Mouse (Mus musculus): ENCODE data around the gene Gm13271. TPM values are rescaled to one million over a fixed set of nuclear protein-coding genes. Genes with fewer than 3 reads are reported as not detected.
A peak's percentile ranks its signal among the peaks of the same experiment; 100 is the strongest.
"Not testable (repeated sequence)": the region's sequence is repeated elsewhere in the genome, so short reads cannot be mapped to it uniquely, and the experiment has no call there.

The Gm13271 gene
- not detected for total RNA-seq (2021)
- long read RNA-seq, experiment 1 = 0 reads
- long read RNA-seq, experiment 2 = 0 reads

DNA sequence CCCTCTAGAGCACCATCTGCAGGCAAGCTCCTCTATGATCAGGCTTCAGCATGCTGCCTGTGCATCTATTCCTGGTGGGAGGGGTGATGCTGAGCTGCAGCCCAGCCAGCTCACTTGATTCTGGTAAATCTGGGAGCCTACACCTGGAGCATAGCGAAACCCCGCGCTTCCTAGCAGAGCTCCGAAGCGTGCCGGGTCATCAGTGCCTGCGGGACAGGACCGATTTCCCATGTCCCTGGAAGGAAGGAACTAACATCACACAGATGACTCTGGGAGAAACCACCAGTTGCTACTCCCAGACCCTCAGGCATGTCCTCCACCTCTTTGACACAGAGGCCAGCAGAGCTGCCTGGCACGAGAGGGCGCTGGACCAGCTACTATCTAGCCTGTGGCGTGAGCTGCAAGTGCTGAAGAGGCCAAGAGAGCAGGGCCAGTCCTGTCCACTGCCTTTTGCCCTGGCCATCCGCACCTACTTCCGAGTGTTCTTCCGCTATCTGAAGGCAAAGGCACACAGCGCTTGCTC is at the start of gene Gm13271:
Gene Gm13271 (plus strand): TSS at position 51 of the 523 bp plus-strand sequence.
- peak; percentile 58 for DNase-seq (ENCODE audit: low spot score)

DNA sequence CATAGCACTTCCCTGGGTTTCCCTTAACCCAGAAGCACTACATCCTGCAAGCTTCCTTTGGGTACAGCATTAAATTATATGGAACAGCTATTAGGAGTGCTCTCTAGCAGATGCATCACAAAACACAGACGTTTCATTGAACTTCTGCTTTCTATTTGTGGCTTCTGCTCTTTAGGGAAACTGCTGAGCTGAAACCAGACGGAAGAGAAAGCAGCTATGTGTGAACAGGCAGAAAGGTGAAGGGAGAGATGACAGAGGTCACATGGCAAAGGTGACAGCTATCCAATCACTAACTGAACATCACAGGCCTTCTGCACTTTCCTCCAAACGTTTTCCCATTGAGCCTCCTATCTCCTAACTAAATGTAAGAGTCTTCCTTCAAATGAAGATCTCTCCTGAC is 48.7 kb upstream of the Gm13271 start:
- no peak for DNase-seq (ENCODE audit: low spot score)

DNA sequence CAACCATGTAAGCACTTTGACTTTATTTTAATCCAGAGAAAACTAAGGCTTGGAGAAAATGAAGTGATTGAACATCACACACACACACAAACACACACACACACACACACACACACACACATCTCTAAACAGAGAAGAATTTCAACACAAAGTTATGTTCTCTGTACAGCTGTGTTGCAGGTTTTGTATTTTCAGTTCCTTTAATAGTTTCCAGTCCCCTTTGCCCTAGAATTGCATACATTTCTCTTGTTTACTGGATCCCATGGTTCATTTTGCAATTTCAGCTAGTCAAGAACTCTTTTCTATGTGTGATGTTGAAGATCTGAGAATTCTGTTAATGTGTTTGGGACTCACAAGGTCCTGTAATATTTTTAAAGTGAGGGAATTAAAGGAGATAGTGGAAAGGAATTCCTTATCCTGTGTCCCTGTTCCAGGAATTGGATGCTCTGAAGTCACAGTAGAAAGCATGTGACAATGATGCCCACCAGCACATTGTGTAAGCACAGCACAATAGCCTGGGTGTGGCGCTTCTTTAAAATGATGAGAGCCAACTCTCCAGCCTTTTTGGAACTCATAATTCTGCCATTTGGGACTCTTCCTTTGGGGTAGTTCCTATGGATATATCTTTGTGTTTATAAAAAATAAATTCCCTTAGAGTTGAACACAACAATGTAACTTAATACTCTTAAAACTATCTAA is 47.4 kb upstream of the Gm13271 start:
- DNase-seq (ENCODE audit: low spot score) = no peak

DNA sequence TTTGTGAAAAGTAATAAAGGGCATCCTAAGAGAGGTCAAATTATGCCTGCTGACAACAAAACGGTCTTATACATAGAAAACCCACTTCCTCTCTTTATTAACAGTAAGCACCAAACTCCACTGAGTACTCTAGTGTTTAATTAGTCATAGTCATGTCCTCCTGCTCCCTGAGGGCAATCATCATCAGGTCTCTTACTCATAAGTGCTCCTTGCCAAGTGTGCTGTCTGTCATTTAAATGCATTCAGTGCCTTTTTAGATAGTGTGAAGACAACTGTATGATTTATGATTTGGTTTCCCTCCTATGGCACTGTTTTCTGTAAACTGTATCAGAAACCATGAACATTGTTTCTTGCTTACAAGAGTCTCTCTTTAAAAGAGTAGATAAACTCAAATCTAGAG is 40.4 kb upstream of the Gm13271 start:
- no peak for DNase-seq (ENCODE audit: low spot score)

DNA sequence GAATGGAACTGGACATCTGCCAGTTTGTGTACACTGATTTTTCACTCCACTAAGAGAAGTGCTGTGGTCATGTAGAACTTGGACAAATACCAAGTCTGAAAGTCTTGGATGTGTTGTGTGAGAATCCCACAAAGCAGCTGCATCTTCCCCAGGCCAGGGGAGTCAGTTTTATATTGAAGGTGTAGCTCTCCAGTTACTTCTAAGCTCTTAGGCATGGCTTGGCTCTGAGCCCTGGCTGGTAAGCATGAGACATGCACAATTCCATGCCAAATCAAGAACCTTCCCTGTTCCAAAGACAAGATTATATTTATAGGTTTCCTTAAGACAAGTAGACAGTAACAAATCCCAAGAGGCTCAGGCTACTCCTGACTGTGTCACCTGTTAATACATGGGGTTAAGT is 39.6 kb upstream of the Gm13271 start:
- peak; percentile 81 for DNase-seq (ENCODE audit: low spot score)

DNA sequence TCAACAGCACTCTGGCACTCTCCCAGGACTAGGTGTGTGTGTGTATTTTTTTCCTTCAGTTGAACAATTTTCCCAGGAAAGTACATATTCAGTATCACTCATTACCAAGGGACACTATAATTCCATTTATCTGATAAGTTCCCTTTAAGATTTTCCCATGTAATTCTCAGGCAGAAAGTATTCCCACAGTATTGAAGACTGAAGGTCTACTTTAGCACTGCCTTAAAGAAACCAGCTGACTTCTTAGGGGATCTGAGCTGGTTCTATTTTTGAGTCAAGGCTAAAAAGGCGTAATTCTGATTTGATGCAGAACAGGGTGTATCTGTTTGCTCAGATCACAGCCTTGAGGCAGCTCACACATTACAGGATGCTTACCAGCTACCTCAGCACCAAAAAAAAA is 36.0 kb upstream of the Gm13271 start:
- DNase-seq (ENCODE audit: low spot score) = no peak

DNA sequence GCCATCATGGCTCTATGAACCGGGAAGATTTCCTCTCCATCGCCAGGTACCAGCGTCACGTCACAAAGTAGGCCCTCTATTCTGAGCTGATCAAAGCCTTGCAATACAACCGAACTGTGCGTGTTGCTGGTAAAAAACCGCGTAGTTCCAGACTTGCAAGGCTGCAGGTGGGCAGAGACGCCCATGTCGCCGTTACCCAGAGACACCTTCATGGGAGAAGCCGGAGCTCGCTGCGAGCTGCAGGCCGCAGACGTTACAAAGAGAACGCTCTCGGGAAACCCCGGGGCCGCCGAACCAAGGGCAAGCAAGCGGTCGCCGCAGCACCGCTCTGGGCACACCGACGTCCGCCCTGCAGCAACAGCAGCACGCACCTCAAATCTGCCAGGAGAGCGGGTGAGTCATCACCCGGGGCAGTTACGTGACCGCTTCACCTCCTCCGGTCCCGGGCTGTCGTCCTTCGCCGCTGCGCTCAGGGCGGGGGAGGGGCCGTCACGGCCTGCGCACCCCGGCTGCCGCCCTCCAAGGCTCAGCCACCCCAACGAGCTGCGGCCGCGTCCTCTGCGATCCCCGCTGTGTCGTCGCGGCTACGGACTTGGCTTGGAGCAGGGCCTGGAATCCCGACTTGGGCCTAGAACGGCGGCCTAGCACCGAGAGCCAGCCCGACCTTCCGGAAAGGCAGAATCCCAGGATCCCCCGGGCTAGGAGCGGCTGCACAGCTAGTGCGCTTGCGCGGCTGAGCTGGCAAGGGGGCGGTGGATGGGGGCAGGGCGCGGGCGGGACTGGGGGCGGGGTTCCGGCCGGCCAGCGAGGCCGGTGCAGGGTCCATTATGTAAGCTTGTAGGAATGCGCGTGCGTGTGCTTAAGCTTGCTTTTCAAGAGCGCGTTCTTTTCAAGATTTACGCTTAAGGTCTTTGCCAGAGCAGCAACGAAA is 32.6 kb upstream of the Gm13271 start, which contains the start of the genes Gm26566 and Klhl9:
Gene Gm26566 (plus strand): TSS at position 15 of the 931 bp plus-strand sequence.
Gene Klhl9 (minus strand): TSS at position 675 of the 931 bp plus-strand sequence.
- DNase-seq (ENCODE audit: low spot score) = peak; percentile 90

DNA sequence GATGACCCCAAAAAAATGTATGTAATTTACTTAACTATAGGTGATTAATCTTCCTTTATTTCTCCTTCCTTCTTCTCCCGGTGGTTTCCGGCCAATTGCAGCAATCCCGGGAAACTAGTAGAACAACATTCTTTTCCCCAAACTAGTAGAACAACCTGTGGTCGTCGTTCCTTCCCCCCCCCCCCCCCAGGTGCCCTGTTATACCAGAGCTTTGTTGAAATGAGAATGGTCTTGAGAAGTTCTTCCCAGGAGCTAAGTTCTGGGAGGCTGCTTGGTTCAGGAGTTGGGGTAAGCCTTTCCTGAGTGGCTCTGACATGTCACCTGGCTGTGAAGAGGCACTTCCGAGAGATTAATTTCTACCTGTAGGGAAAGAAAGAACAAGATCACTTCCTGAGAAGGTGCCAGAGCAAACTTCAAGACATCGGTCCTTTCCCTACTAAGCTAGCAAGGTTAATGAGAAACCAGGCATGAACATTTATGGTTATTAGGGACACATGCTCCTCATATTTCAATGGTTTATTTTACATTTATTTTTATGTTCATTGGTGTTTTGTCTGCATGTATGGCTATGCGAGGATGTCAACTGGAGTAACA is 31.1 kb upstream of the Gm13271 start:
- no peak for DNase-seq (ENCODE audit: low spot score)

DNA sequence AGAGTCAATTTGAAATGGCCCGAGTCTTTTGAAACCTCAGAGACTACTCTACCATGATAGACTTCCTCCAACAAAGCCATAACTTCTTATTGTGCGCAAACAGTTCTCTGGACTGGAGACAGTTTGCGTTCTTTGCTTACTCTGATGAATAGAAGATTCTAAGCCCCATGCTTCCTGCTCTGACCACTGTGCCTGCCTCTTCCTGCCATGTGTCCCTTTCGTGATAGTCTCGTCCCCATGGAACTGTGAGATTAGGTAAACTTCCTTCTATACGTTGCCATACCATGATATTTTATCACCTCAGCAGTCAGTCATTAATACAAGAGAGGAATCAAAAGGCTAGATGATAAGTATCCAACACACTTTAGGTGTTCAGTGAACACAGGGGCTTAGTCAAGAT is 27.9 kb upstream of the Gm13271 start:
- DNase-seq (ENCODE audit: low spot score) = no peak

DNA sequence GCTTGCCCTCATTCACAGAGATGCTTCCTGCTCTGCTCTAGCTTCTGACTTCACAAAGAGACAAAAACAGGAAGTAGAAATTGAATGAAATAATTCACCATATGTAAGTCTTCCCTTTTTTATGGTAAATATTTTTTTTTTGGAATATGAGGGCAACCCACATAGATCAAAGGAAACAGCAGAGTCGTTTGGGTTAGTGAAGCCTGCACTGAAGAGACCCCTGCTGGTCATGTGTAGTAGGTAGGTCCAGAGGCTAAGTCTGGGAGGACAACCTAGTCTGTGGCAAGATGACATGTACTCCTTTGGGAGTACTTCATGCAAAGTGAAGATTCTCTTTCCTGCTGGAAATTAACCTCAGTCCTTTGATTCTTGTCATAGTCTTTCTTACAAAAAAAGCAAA is 27.3 kb upstream of the Gm13271 start:
- DNase-seq (ENCODE audit: low spot score) = peak; percentile 43

DNA sequence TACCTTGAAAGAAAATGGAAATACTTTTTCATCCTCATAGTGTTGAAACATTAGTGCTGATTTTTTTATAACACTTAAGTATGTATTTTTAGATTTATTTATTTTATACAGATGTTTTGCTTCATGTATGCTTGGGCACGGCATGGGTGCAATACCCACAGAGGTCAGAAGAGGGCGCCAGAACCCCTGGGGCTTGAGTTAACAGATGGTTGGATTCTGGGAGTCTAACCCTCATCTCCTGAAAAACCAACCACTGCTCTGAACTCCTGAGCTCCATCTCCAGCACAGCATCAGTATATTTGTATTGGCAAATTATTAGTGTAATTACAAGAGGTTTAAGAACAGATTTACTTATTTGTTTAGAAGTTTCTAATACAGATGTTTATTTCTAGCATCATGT is 16.2 kb upstream of the Gm13271 start:
- peak; percentile 65 for DNase-seq (ENCODE audit: low spot score)

DNA sequence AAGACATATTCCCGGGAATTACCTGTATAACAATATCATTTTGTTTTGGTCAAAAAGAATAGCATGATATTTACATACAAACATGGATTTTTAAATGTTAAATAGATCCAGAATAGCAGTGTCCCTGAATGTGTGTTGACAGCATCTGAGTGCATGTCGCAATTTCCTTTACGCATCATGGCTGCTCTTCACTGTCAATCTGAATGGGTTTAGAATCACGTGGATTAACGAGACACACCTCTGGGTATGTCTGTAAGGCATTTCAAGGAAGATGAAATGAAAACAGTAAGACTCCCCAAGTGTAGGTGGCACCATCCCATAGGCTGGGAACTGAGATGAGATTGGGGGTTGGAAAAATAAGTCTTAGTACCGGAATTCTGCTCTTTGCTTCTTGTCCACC is 15.6 kb upstream of the Gm13271 start:
- no peak for DNase-seq (ENCODE audit: low spot score)

DNA sequence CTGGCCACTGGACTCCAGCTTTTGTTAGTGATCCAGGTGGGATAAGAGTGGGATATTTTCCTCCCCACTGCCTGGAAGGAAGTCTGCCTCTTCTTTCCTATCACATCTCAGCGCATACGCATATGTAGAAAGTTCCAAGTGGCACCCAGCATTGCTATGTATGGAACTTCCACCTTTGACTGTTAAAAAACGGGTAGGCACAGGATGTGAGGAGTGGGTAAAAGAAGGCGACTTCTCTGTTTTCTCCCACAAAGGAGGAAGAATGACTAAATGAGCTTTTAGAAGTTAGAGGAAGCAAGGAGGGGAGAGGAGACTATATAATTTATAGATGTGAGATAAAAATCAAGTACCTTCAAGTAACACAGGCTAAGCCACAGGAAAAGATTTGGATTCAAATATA is 13.2 kb upstream of the Gm13271 start:
- DNase-seq (ENCODE audit: low spot score) = no peak

DNA sequence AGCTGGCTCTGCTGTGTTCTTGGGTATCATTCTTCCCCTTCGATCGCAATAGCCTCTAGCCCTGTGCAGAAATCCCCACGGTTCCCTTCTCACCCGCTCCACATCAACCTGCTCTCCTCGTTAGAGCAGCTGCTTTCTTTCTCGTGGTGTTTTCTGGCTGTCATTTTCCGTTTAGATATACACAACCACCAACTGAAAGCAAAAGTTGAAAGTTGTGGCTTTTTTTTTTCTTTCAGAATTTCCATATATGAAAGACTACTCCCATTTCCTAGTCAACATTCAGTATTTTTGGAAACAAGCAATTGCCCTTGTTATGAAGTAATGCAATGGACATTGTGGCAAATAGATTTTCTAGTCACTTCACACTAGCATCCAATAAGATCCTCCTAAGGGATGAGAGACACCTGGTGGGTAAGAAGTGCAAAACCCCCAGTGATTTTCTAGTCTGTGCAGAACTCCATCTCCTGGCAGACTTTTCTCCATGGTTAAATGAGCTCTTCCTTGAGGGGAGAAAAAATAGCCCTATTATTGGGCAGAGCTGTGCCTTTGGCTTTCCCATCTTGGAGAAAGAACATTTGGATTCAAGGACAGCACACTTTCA is 11.8 kb upstream of the Gm13271 start:
- DNase-seq (ENCODE audit: low spot score) = no peak

DNA sequence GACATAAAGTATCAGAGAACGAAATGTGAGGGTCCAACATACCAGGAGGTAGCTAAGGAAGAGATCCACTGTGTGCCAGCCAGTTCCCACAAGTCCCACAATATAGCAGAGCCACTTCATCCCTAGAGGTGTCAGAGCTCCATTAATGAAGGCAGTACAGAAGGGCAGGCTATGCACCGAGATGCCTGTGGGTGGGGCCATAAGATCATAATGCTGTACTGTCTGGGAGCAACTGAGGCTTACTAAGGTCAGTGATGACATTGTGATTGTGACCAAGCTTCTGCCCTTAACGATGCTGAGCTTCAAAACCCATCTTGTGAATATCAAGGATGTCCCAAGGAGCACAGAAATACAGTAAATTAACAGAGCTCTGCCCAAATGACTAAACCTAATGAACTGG is 10.5 kb upstream of the Gm13271 start:
- DNase-seq (ENCODE audit: low spot score) = no peak

DNA sequence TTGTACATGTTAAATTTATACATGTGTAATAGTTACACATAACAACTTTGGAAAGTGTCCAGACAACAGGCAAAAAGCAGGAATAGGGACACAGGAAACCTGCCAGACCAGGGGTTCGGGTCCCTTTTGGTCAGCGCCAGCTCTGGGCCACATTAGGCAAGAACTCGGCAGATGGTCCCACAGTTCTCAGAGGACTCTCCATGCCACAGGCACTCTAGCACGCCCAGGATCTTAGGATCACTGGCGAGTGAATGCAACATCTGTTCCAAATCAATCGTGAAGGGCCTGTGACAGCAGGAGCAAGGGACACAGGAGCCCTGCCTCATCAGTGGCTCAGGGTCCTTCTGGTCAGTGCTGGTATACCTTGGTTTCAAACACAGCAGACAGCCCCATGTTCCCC is 4.7 kb upstream of the Gm13271 start:
- no peak for DNase-seq (ENCODE audit: low spot score)

DNA sequence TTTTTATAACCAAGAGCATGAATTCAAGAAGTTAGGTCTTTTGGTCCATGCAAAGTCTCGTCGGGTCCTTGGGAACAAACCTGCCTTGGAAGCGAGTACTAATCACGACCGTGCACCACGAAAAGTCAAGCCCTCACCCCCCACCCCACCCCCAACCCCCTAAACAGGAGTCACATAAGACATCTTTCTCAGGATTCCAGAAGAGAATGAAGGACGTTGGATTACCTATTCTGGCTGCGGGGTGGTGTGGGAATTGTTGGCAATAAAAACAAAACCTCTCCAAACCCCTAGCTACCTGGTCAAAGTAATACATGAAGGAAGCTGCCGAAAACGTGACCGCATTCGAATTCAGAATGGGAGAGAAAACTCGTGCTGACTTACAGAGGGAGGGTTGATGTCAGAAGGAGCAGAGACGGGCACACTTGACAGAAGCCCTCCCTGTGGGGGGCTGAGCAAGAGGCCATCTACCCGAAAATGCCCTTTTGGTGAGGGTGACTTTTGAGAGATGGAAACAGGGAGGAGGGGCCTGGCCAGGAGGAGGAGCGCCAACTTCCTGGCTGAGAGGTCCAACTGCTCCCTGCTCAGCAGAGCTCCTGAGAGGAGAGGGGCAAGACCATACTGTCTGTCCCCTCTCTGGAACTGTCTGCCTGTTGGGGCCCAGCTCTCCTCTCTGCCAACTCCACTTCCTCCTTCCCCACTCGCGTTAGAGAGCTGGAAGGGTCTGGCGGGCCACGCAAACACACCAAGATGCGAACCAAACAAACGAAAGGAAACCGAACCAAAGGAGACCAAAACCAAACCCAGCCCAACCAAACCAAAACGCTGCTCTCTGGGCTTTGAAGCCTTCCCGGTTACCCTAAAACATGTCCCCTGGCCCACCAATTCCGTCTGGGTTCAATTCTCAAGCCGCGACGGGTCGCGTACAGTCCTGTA is 2.2 kb downstream of the Gm13271 start:
- DNase-seq (ENCODE audit: low spot score) = not testable (repeated sequence)

DNA sequence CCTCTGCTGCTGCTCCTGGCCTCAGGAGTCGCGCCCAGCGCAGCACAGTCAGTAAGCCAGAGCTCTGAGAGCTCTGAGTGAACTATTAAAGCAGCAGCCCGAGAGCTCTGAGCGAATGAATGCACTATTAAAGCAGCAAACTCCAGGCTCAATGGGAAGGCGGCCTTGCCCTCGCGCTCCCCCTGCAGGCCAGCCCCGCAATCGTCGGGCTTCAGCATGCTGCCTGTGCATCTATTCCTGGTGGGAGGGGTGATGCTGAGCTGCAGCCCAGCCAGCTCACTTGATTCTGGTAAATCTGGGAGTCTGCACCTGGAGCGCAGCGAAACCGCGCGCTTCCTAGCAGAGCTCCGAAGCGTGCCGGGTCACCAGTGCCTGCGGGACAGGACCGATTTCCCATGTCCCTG is 3.0 kb downstream of the Gm13271 start:
- DNase-seq (ENCODE audit: low spot score) = peak; percentile 83

DNA sequence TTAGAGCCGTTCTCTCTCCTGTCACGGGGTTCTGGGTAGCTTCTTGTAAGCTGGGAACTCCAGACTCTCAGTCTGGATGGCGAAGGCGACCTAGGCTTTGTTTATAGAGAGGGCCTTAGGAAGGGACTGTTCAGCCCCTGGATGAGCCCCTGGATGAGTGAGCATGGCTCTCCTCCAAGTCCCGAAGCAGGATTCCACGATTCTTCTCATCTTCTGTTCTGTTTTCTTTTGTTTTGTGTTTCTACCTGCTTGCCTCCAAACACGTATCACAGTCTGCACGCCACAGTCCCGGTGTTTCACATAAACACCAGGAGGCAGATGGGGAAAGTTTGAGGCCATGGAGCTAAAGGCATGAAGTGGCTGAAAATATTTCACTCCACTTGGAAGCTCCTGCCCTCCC is 4.1 kb downstream of the Gm13271 start:
- DNase-seq (ENCODE audit: low spot score) = not testable (repeated sequence)

DNA sequence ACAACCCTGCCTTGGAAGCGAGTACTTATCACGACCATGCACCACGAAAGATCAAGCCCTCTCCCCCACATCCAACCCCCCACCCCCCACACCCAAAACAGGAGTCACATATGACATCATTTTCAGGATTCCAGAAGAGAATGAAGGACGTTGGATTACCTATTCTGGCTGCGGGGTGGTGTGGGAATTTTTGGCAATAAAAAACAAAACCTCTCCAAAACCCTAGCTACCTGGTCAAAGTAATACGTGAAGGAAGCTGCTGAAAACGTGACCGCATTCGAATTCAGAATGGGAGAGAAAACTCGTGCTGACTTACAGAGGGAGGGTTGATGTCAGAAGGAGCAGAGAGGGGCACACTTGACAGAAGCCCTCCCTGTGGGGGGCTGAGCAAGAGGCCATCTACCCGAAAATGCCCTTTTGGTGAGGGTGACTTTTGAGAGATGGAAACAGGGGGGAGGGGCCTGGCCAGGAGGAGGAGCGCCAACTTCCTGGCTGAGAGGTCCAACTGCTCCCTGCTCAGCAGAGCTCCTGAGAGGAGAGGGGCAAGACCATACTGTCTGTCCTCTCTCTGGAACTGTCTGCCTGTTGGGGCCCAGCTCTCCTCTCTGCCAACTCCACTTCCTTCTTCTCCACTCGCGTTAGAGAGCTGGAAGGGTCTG is 5.1 kb downstream of the Gm13271 start, which contains the start of gene Gm13283:
Gene Gm13283 (plus strand): TSS at position 510 of the 659 bp plus-strand sequence.
- DNase-seq (ENCODE audit: low spot score) = not testable (repeated sequence)

Data from gastrocnemius, adult 18-20 months (tissue).